Mouse (Mus musculus): ENCODE results near the gene Slfn4.
"Not testable (repeated sequence)": the region's sequence is repeated elsewhere in the genome, so short reads cannot be mapped to it uniquely, and the experiment has no call there.

Slfn4 gene

GRCm38 (mm10) chr11:83174948-83175539, at the start of gene Slfn4:
TSS of gene Slfn4 (plus strand) at chr11:83175186.
- no peak for DNase-seq (ENCODE audit: low spot score in 2 of 2)

GRCm38 (mm10) chr11:83125633-83126032, 49.4 kb upstream of the Slfn4 start:
- not testable (repeated sequence) for DNase-seq (ENCODE audit: low spot score in 2 of 2)

GRCm38 (mm10) chr11:83137253-83137652, 37.7 kb upstream of the Slfn4 start:
- DNase-seq (ENCODE audit: low spot score in 2 of 2): not testable (repeated sequence)

DNA sequence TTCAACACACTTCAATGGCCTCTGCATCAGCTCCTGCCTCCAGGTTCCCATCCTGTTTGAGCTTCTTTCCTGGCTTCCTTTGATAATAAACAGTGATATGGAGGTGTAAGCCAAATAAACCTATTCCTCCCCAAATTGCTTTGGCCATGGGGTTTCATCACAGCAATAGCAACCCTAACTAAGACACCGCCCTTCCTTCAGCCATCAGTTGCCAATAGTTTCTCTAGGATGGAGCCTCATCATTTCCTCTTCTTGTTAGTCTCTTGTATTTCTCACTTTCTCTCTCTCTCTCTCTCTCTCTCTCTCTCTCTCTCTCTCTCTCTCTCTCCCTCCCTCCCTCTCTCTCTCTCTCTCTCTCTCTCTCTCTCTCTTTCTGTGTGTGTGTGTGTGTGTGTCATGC, 26.0 kb upstream of the Slfn4 start:
- not testable (repeated sequence) for DNase-seq (ENCODE audit: low spot score in 2 of 2)

GRCm38 (mm10) chr11:83191134-83191893, 16.3 kb downstream of the Slfn4 start, which contains the start of gene Slfn3:
TSS of gene Slfn3 (plus strand) at chr11:83191330.
- no peak for DNase-seq (ENCODE audit: low spot score in 2 of 2)

DNA sequence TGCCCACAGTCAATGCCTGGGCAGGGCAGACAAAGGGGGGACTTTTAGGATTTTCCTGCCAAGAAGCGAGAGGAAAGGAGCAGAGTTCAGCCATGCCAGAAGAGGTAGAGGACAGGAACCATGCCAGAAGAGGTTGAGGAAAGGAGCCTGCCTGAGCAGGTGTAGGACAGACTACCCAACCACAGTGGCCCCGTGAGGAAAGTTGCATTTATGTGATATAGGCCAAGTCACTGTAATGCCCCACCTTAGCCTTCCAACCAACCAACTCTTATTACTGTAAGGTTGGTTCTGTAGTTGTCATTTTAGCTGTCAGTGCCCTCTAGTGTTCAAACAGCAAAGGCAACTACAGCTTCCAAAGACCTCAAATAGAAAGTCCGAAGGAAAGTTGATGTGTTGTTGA, 17.0 kb downstream of the Slfn4 start:
- peak in 1 of 2 experiments; percentile 2 for DNase-seq (ENCODE audit: low spot score in 2 of 2)

DNA sequence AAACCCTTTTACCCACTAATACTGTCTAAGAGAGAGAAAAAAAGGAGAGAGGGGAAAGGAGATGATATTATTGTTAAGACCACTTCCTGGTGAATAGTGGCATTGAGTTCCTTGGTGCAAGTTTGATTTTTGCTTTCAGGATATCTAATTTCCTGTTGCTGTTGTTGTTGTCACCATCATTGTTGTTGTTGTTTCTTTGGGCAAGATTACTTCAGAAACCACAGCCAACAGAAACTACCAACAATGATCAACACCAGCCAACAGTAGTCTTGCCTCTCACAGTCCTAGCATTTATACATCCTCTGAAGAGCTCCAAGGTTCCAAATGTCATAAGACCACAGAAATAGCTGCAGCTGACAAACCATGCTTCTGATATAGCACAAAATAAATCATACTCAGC, 30.0 kb downstream of the Slfn4 start:
- no peak for DNase-seq (ENCODE audit: low spot score in 2 of 2)

DNA sequence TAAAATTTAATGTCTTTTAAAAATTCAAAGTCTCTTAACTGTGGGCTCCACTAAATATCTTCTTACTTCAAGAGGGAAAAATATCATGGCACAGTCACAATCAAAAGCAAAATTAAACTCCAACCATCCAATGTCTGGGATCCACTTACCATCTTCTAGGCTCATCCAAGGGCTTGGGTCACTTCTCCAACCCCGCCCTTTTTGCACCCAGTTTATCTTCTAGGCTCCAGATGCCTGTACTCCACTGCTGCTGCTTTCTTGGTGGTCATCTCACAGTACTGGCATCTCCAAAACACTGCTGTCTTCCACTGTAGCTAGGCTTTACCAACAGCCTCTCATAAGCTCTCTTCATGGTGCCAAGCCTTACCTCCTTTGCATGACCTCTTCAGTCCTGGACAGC, 41.1 kb downstream of the Slfn4 start:
- DNase-seq (ENCODE audit: low spot score in 2 of 2): no peak

DNA sequence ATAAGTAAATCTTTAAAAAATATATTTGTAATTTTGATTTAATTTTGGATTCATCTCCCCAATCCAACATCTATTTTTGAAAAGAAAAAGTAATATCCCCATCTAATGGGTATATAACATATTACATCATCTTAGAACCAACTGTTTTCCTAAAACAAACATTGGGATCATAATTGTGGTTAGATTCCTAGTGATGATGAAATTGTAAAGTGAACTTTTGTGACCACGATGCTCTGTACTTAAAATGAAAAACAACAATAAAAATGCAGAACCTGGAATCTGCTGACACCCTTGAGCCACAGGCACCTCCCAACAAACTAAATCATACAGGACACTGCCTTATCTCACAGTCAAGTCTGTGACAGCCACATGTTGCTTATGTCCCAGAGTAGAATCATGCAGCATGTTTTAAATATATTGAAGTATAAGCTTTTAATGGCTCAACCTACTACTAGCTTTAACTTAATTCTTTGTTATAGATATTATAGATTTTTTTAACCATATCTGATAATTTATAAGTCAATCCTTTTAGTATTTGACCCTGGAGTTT, 46.4 kb downstream of the Slfn4 start:
- DNase-seq (ENCODE audit: low spot score in 2 of 2): no peak

GRCm38 (mm10) chr11:83223367-83223766, 48.4 kb downstream of the Slfn4 start:
- DNase-seq (ENCODE audit: low spot score in 2 of 2): no peak

- not testable (repeated sequence) for DNase-seq (ENCODE audit: low spot score in 2 of 2)
Observed at GRCm38 (mm10) chr11:83223793-83224192, 48.8 kb downstream of the Slfn4 start.

DNA sequence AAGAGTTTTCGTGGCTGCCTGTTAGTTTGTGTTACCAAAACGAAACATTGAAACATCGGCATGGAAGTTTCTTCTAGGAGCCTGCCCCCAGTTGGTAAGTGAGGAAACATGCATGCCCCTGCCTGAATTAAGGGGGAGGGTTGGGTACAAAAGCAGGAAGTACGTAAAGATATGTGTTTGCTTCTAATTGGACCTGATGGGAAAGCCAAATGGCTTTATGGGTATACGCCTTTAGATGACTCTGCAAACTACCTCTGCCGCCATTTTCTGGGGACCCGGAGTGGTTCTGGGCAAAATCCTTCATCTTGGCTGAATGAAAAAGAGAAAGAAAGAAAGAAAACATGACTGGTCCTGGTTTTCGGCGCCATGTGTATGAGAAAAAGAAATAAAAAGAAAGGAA, 49.2 kb downstream of the Slfn4 start:
- no peak for DNase-seq (ENCODE audit: low spot score in 2 of 2)

DNA sequence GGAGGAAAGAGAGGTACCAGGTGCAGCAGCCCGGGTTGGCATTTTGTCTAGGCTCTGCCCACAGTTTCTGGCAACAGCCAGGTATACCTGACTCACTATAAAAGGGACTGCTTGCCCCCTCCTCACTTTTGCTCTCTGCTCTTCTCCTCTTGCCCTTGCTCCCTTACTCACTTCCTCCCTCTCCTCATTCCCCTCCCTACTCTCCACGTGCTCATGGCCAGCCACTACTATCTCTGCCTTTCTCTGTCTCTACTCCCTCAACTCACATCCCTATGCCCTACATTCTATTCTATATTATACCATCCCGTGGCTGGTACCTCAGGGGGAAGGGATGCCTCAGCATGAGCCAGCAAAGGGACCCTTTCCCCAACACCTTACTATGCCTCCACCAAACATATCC, 49.8 kb downstream of the Slfn4 start:
- DNase-seq (ENCODE audit: low spot score in 2 of 2): no peak

GRCm38 (mm10) chr11:83225371-83225960, 50.5 kb downstream of the Slfn4 start:
- DNase-seq (ENCODE audit: low spot score in 2 of 2): no peak

- no peak for DNase-seq (ENCODE audit: low spot score in 2 of 2)
Observed at GRCm38 (mm10) chr11:83227926-83228723, 53.1 kb downstream of the Slfn4 start.

DNA sequence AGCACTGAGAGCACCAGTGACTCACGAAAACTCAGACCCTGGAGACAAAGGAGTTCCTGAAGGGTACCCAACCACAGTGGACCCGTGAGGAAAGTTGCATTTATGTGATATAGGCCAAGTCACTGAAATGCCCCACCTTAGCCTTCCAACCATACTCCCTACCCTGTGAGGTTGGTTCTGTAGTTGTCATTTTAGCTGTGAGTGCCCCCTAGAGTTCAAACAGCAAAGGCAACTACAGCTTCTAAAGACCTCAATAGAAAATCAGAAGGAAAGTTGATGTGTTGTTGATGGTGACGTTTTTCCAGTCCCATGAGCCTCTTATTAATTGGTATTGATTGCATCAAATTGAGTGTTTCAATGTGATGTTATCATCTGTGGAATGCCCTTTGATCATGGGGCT, 56.0 kb downstream of the Slfn4 start:
- no peak for DNase-seq (ENCODE audit: low spot score in 2 of 2)

GRCm38 (mm10) chr11:83233621-83234020, 58.6 kb downstream of the Slfn4 start:
- not testable (repeated sequence) for DNase-seq (ENCODE audit: low spot score in 2 of 2)

GRCm38 (mm10) chr11:83237390-83237789, 62.4 kb downstream of the Slfn4 start:
- DNase-seq (ENCODE audit: low spot score in 2 of 2): not testable (repeated sequence)

DNA sequence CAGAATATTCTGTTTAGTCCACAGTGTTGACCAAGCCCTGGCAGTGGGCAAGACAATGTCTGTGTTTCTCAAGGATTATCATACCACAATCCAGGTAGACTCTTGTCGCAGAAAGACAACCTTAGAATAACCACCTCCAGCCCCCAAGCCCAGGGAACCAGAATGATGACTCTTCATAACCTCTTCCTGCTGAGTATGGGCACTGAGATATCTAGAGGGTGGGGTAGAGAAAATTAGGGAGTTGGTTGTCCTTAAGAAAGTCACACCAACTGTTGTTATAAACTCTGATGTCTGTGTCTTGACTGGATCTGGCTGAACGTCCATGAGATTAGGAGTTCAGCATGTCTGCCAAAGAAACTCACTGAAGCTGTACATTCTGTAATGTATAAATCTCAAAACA, 63.4 kb downstream of the Slfn4 start:
- no peak for DNase-seq (ENCODE audit: low spot score in 2 of 2)

- no peak for DNase-seq (ENCODE audit: low spot score in 2 of 2)
Observed at GRCm38 (mm10) chr11:83239811-83240210, 64.8 kb downstream of the Slfn4 start.

Data from right cerebral cortex, adult 2 months (tissue).